ENCODE assay signal across 8 mouse cellular contexts in the genomic region with DNA sequence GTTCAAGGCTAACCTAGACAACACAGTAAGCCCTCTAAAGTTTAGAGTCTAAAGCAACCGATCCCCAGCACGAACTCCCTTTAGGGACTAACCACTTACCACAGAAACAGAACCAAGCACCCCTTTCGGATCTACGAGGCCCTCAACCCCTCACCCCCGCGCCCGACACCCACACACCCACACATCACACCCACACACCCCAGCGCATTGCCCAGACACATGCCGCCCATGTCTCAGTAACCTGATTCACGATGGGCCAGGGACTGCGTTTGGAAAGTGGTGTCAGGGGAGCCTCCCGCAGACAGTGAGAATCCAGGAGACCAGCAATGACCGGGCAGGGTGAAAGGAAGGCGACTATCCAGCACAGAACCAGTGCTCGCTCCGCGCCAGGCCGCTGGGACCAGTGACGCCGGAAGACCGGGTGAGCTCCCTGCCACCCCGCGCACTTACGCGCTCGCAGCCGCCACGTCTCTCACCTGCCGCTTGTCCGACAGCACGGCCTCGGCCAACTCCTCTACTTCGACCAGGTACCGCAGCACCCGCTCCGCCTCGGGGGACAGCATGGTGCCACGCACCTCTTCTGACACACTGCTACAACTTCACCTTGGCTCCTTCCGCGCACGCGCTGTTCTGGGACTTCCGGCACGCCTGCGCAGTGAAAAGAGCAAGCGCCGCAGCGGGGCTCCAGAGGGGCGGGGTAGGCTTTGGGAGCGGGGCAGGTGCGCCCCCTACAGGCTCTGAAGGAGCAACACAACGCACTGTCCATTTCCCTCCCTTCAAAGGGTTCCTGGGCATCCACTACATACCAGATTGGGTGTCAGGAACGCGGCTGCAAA. TPM values are rescaled to one million over a fixed set of nuclear protein-coding genes. Genes with fewer than 3 reads are reported as not detected.
DNase-seq lines count a peak whose midpoint lies in the region; ATAC-seq and TF ChIP-seq lines count a peak whose summit lies in the region.

A gene (minus strand): TSS at position 670 of the 836 bp plus-strand sequence.

- under 1% methylated on average over 54 of the region's 54 CpGs for WGBS in bone marrow, adult 2 months
- WGBS in embryonic facial prominence, embryonic 15.5 days: under 1% methylated on average over 54 of the region's 54 CpGs
- 2% methylated on average over 54 of the region's 54 CpGs for WGBS in limb, embryonic 14.5 days
- WGBS in midbrain, postnatal 0 days: 2% methylated on average over 54 of the region's 54 CpGs

- peak; percentile 77 for TF ChIP-seq CTCF in bone marrow, adult 2 months (IDR thresholded peaks at IDR 0.05; ENCODE audit: control insufficient read depth, insufficient read depth, low read length)
- peak; percentile 99 for TF ChIP-seq CTCF in midbrain, postnatal 0 days (IDR thresholded peaks at IDR 0.05)

- peak; percentile 88 for ATAC-seq in embryonic facial prominence, embryonic 15.5 days (ENCODE audit: insufficient number of reproducible peaks, low FRiP score, low TSS enrichment, low read depth)
- ATAC-seq in limb, embryonic 14.5 days (ENCODE audit: low FRiP score, low read depth): peak; percentile 94
- peak; percentile 94 for ATAC-seq in midbrain, postnatal 0 days (ENCODE audit: low FRiP score)

- H3K9me3 ChIP-seq in embryonic facial prominence, embryonic 15.5 days (replicated peaks): no peaks in the 10 kb centered on the region
- H3K9me3 ChIP-seq in limb, embryonic 14.5 days (ENCODE audit: control insufficient read depth, low read length): no peaks in the 10 kb centered on the region
- H3K9me3 ChIP-seq in midbrain, postnatal 0 days (ENCODE audit: low read length): no peaks in the 10 kb centered on the region

- peaks cover 29% of the 10 kb centered on the region for H3K36me3 ChIP-seq in embryonic facial prominence, embryonic 15.5 days
- peaks cover 30% of the 10 kb centered on the region for H3K36me3 ChIP-seq in limb, embryonic 14.5 days (ENCODE audit: control insufficient read depth, insufficient read depth, low read length)
- peaks cover 28% of the 10 kb centered on the region for H3K36me3 ChIP-seq in midbrain, postnatal 0 days (ENCODE audit: insufficient read depth, low read length)

- TF ChIP-seq POLR2A in bone marrow, adult 2 months (IDR thresholded peaks at IDR 0.05; ENCODE audit: borderline replicate concordance, control insufficient read depth, low read depth, low read length): peak; percentile 73
- TF ChIP-seq POLR2A in limb, embryonic 14.5 days (IDR thresholded peaks at IDR 0.05; ENCODE audit: borderline replicate concordance, extremely low read depth, insufficient read depth, insufficient read length): 0 out of 2 replicates have a peak, but pooled peaks have one; percentile 26

- peaks cover 15% of the 10 kb centered on the region for H3K27me3 ChIP-seq in embryonic facial prominence, embryonic 15.5 days
- H3K27me3 ChIP-seq in limb, embryonic 14.5 days (ENCODE audit: control insufficient read depth, insufficient read depth, low read length): no peaks in the 10 kb centered on the region
- no peaks in the 10 kb centered on the region for H3K27me3 ChIP-seq in midbrain, postnatal 0 days (ENCODE audit: insufficient read depth, low read length)

- H3K9ac ChIP-seq in embryonic facial prominence, embryonic 15.5 days: peak within 1 kb of the TSS; percentile 78
- H3K9ac ChIP-seq in limb, embryonic 14.5 days (ENCODE audit: low read depth, low read length, severe bottlenecking): peak within 1 kb of the TSS; percentile 85
- peak within 1 kb of the TSS; percentile 89 for H3K9ac ChIP-seq in midbrain, postnatal 0 days (replicated peaks; ENCODE audit: low read length, poor library complexity, severe bottlenecking)

- peak within 1 kb of the TSS; percentile 97 for H3K4me3 ChIP-seq in bone marrow, adult 2 months (replicated peaks; ENCODE audit: control insufficient read depth, low read depth, low read length)
- H3K4me3 ChIP-seq in embryonic facial prominence, embryonic 15.5 days (replicated peaks): peak within 1 kb of the TSS; percentile 81
- peak within 1 kb of the TSS; percentile 82 for H3K4me3 ChIP-seq in limb, embryonic 14.5 days (replicated peaks; ENCODE audit: low read length)
- peak within 1 kb of the TSS; percentile 93 for H3K4me3 ChIP-seq in midbrain, postnatal 0 days (ENCODE audit: low read depth, low read length)

- H3K27ac ChIP-seq in bone marrow, adult 2 months (ENCODE audit: control insufficient read depth, insufficient read depth, low read depth, low read length, poor library complexity): peak within 1 kb of the TSS; percentile 28; the same call in 1 of the 2 replicates
- H3K27ac ChIP-seq in embryonic facial prominence, embryonic 15.5 days (replicated peaks): no peak within 1 kb of the TSS
- no peak within 1 kb of the TSS for H3K27ac ChIP-seq in limb, embryonic 14.5 days (replicated peaks; ENCODE audit: low read depth, low read length)
- peak within 1 kb of the TSS; percentile 55 for H3K27ac ChIP-seq in midbrain, postnatal 0 days (ENCODE audit: low read depth, low read length)

- peaks cover 1% of the 10 kb centered on the region; the same call in 1 of the 2 replicates for H3K4me1 ChIP-seq in bone marrow, adult 2 months (ENCODE audit: control insufficient read depth, insufficient read depth, low read length)
- H3K4me1 ChIP-seq in embryonic facial prominence, embryonic 15.5 days: peaks cover 15% of the 10 kb centered on the region
- peaks cover 8% of the 10 kb centered on the region for H3K4me1 ChIP-seq in limb, embryonic 14.5 days (ENCODE audit: control insufficient read depth, insufficient read depth, low read length)
- peaks cover 7% of the 10 kb centered on the region; the same call in 1 of the 2 replicates for H3K4me1 ChIP-seq in midbrain, postnatal 0 days (ENCODE audit: insufficient read depth, low read length)

- peak; percentile 94 for DNase-seq in 416B (ENCODE audit: low read depth)
- peak; percentile 96 for DNase-seq in heart, adult 8-10 months (ENCODE audit: low spot score)
- DNase-seq in kidney, adult 9 months: peak; percentile 96
- DNase-seq in limb, embryonic 14.5 days (ENCODE audit: low spot score): peak; percentile 92
- peak; percentile 96 for DNase-seq in midbrain, postnatal 0 days (ENCODE audit: low spot score)
- peak; percentile 85 to 88 for DNase-seq in spleen, postnatal 14 days (ENCODE audit: low spot score in 2 of 2)

- H3K4me2 ChIP-seq in embryonic facial prominence, embryonic 15.5 days (replicated peaks): peak within 1 kb of the TSS; percentile 77
- H3K4me2 ChIP-seq in limb, embryonic 14.5 days (replicated peaks; ENCODE audit: low read depth, low read length, severe bottlenecking): peak within 1 kb of the TSS; percentile 85
- peak within 1 kb of the TSS; percentile 93 for H3K4me2 ChIP-seq in midbrain, postnatal 0 days (ENCODE audit: low read depth, low read length, poor library complexity, severe bottlenecking)

RNA-seq across cellular contexts. Expression of the gene that starts here (rescaled TPM):
- 29.8 and 30.9 TPM in 2 replicates for polyA plus RNA-seq in bone marrow, adult 2 months (2011; ENCODE audit: insufficient read depth, insufficient read length, low replicate concordance, missing spikeins)
- 144 and 151 TPM in 2 replicates for polyA plus RNA-seq in embryonic facial prominence, embryonic 15.5 days (2015; fragmentation: Nextera tagmentation; extraction: Ambion mirVana)
- total RNA-seq in heart, adult 8-10 months (2022): 100 to 1,000 TPM; 129 to 141 (median 136) TPM
- 107 and 118 TPM in 2 replicates for polyA plus RNA-seq in limb, embryonic 14.5 days (2012; rRNA removed)
- 90.8 and 91.0 TPM in 2 replicates for polyA plus RNA-seq in limb, embryonic 14.5 days (2014; fragmentation: Nextera tagmentation; extraction: Ambion mirVana)
- total RNA-seq in midbrain, postnatal 0 days (2014; rRNA removed): 54.5 and 60.7 TPM in 2 replicates
- 240 and 249 TPM in 2 replicates for polyA plus RNA-seq in midbrain, postnatal 0 days (2015; fragmentation: Nextera tagmentation; extraction: Ambion mirVana)

Comparison
In these comparisons a context has a peak if more than half of its experiments do, and no peak if none do; other contexts are left out.
1. H3K27ac ChIP-seq: peak in bone marrow, adult 2 months (single experiment) and midbrain, postnatal 0 days (single experiment); none in embryonic facial prominence, embryonic 15.5 days (single experiment) and limb, embryonic 14.5 days (single experiment).
2. Peak in every context shown above with its lines, with median percentiles within 50 percentile points of each other: DNase-seq, H3K4me3 ChIP-seq, ATAC-seq, H3K4me2 ChIP-seq and H3K9ac ChIP-seq.